Mouse (Mus musculus) MEL (cell line): ENCODE results near the gene Chka. TPM values are rescaled to one million over a fixed set of nuclear protein-coding genes. Genes with fewer than 3 reads are reported as not detected.

Experiments
- DNase-seq: peaks from one replicate; pipeline ENCODE4 v3.0.0; 2011; ENCODE audit warnings: low read depth, low spot score
- H3K27ac ChIP-seq: 2 replicates; pipeline ENCODE4 v1.5.1; 2012; ENCODE audit warnings: low read depth, mild to moderate bottlenecking, control low read depth, low read length, moderate library complexity; ENCODE audit not compliant: control insufficient read depth
- H3K27me3 ChIP-seq, 2 experiments: fragments of 150-350 bp in 1 of 2; sonication (generic) in 1 of 2; 2 replicates each; pipeline ENCODE4 v1.6.1; 2012; ENCODE audit warnings: low read length in 2 of 2, mild to moderate bottlenecking in 2 of 2, improper control_type of control experiment in 1 of 2, moderate library complexity in 1 of 2; ENCODE audit not compliant: insufficient read depth in 2 of 2, control insufficient read depth in 1 of 2
- H3K36me3 ChIP-seq, 2 experiments: 2 replicates each; pipeline ENCODE4 v1.6.1; 2012 to 2014; ENCODE audit warnings: low read length in 2 of 2, improper control_type of control experiment in 1 of 2, inconsistent platforms in 1 of 2, mild to moderate bottlenecking in 1 of 2; ENCODE audit not compliant: insufficient read depth in 2 of 2, control insufficient read depth in 1 of 2
- H3K4me1 ChIP-seq, 2 experiments: fragments of 150-350 bp in 1 of 2; sonication (generic) in 1 of 2; 2 replicates each; pipeline ENCODE4 v1.6.1; 2012; ENCODE audit warnings: low read length in 2 of 2, improper control_type of control experiment in 1 of 2, mild to moderate bottlenecking in 1 of 2; ENCODE audit not compliant: insufficient read depth in 2 of 2, control insufficient read depth in 1 of 2
- H3K4me3 ChIP-seq, 2 experiments: fragments of 150-350 bp in 1 of 2; sonication (generic) in 1 of 2; 2 replicates each; pipeline ENCODE4 v1.5.1; 2012; ENCODE audit warnings: low read depth in 2 of 2, low read length in 2 of 2, mild to moderate bottlenecking in 2 of 2, moderate library complexity in 2 of 2, control low read depth in 1 of 2, improper control_type of control experiment in 1 of 2; ENCODE audit not compliant: control insufficient read depth in 1 of 2, insufficient read depth in 1 of 2
- H3K79me2 ChIP-seq: 2 replicates; pipeline ENCODE4 v1.6.1; 2012; ENCODE audit warnings: mild to moderate bottlenecking, low read length, moderate library complexity; ENCODE audit not compliant: control insufficient read depth, poor library complexity, insufficient read depth
- H3K9ac ChIP-seq: 2 replicates; pipeline ENCODE4 v1.6.1; 2012; ENCODE audit warnings: low read depth, mild to moderate bottlenecking, control low read depth, low read length, moderate library complexity; ENCODE audit not compliant: control insufficient read depth, poor library complexity, severe bottlenecking
- H3K9me3 ChIP-seq: fragments of 150-350 bp; sonication (generic); replicated peaks from 2 replicates; pipeline ENCODE4 v1.6.1; 2012; ENCODE audit warnings: mild to moderate bottlenecking, low read length, improper control_type of control experiment, moderate library complexity; ENCODE audit not compliant: insufficient read depth
- BHLHE40 ChIP-seq: IDR thresholded peaks from 2 replicates; pipeline ENCODE4 v1.6.1; 2012; ENCODE audit warnings: low read depth, mild to moderate bottlenecking, inconsistent platforms, low read length, improper control_type of control experiment, borderline replicate concordance
- E2F4 ChIP-seq: IDR thresholded peaks from 2 replicates; pipeline ENCODE4 v1.6.1; 2011; ENCODE audit warnings: low read depth, low read length, improper control_type of control experiment, borderline replicate concordance
- ELF1 ChIP-seq: IDR thresholded peaks from 2 replicates; pipeline ENCODE4 v1.6.1; 2014; ENCODE audit warnings: low read depth, mild to moderate bottlenecking, inconsistent platforms, low read length, improper control_type of control experiment, moderate library complexity
- ETS1 ChIP-seq: IDR thresholded peaks from 2 replicates; pipeline ENCODE4 v1.6.1; 2012; ENCODE audit warnings: low read depth, mild to moderate bottlenecking, inconsistent platforms, low read length, improper control_type of control experiment, moderate library complexity
- KAT2A ChIP-seq: conservative IDR thresholded peaks from 2 replicates; pipeline ENCODE4 v1.6.1; 2012; ENCODE audit warnings: low read depth, low read length, improper control_type of control experiment, inconsistent platforms
- MAZ ChIP-seq: IDR thresholded peaks from 2 replicates; pipeline ENCODE4 v1.6.1; 2012; ENCODE audit warnings: low read depth, mild to moderate bottlenecking, inconsistent platforms, low read length, improper control_type of control experiment
- MXI1 ChIP-seq: IDR thresholded peaks from 2 replicates; pipeline ENCODE4 v1.6.1; 2011; ENCODE audit warnings: mild to moderate bottlenecking, low read depth, low read length, improper control_type of control experiment
- MYB ChIP-seq: IDR thresholded peaks from 2 replicates; pipeline ENCODE4 v1.6.1; 2011; ENCODE audit warnings: mild to moderate bottlenecking, low read depth, low read length, improper control_type of control experiment
- MYC ChIP-seq: IDR thresholded peaks from 2 replicates; pipeline ENCODE4 v1.6.1; 2011; ENCODE audit warnings: low read depth, mild to moderate bottlenecking, low read length, improper control_type of control experiment, moderate library complexity
- NELFE ChIP-seq: IDR thresholded peaks from 2 replicates; pipeline ENCODE4 v1.6.1; 2011; ENCODE audit warnings: low read depth, low read length, improper control_type of control experiment
- POLR2AphosphoS2 ChIP-seq: IDR thresholded peaks from 2 replicates; pipeline ENCODE4 v1.6.1; 2011; ENCODE audit warnings: low read length, improper control_type of control experiment
- RAD21 ChIP-seq: IDR thresholded peaks from 2 replicates; pipeline ENCODE4 v1.6.1; 2011; ENCODE audit warnings: mild to moderate bottlenecking, low read depth, low read length, improper control_type of control experiment
- RCOR1 ChIP-seq: IDR thresholded peaks from 2 replicates; pipeline ENCODE4 v1.6.1; 2012; ENCODE audit warnings: low read depth, mild to moderate bottlenecking, inconsistent platforms, low read length, improper control_type of control experiment
- SIN3A ChIP-seq: IDR thresholded peaks from 2 replicates; pipeline ENCODE4 v1.6.1; 2012; ENCODE audit warnings: low read length, improper control_type of control experiment, inconsistent platforms
- SMC3 ChIP-seq: IDR thresholded peaks from 2 replicates; pipeline ENCODE4 v1.6.1; 2011; ENCODE audit warnings: low read depth, low read length, improper control_type of control experiment
- USF1 ChIP-seq: IDR thresholded peaks from 2 replicates; pipeline ENCODE4 v1.6.1; 2014; ENCODE audit warnings: low read depth, mild to moderate bottlenecking, inconsistent platforms, low read length, improper control_type of control experiment, moderate library complexity
- USF2 ChIP-seq, 2 experiments: IDR thresholded peaks; 2 replicates each; pipeline ENCODE4 v1.6.1; 2011 to 2012; ENCODE audit warnings: improper control_type of control experiment in 2 of 2, low read length in 2 of 2, borderline replicate concordance in 1 of 2, inconsistent platforms in 1 of 2, low read depth in 1 of 2, mild to moderate bottlenecking in 1 of 2; ENCODE audit not compliant: insufficient read depth in 1 of 2
- ZC3H11A ChIP-seq: IDR thresholded peaks from 2 replicates; pipeline ENCODE4 v1.6.1; 2012; ENCODE audit warnings: low read depth, mild to moderate bottlenecking, inconsistent platforms, low read length, improper control_type of control experiment
- ZKSCAN1 ChIP-seq: IDR thresholded peaks from 2 replicates; pipeline ENCODE4 v1.6.1; 2012; ENCODE audit warnings: low read depth, mild to moderate bottlenecking, inconsistent platforms, low read length, improper control_type of control experiment, moderate library complexity
- polyA plus RNA-seq, 2 experiments: library from polyadenylated mRNA; stranded (reverse) in 1 of 2; unstranded in 1 of 2; fragments of >175 nt in 1 of 2; fragments of >200 nt in 1 of 2; gene quantifications; 2 replicates each; pipeline versions ENCODE4 v1.2.1 to v1.2.4; 2012; ENCODE audit warnings: low replicate concordance in 2 of 2, low read depth in 1 of 2; ENCODE audit not compliant: insufficient read length in 2 of 2, insufficient read depth in 1 of 2, missing spikeins in 1 of 2
- total RNA-seq: library from RNA; depleted of rRNA; stranded (reverse); fragments of 300-350 nt; gene quantifications from 2 replicates; pipeline ENCODE4 v1.2.3, GENCODE M21; 2012

Chka gene
- total and polyA plus RNA-seq, 3 experiments, result 12.5 to 21.0 TPM; not detected in 1

- no peak for TF ChIP-seq RCOR1
- no peak for TF ChIP-seq E2F4
- TF ChIP-seq SIN3A, result no peak
Measured at GRCm38 (mm10) chr19:3853121-3853520, 1.5 kb downstream of the Chka start (continued).

DNA sequence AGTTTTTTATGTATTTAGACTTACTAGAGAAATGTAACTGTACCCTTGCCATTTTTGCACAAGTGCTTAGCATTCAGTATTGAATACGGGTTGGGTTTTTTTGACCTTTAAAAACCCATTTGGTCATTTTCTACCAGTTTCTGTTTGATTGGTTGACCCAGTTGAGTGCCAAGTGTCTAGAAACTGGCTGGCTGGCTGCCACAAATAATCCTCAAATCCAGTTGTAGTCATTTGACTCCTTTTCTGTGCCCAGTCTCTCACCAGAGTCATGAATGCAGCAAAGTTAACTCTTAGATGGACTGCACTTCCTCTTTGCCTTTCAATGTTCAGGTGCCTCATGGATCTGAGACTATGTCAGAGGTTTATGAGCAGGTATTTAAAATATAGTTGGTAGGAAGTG, 2.3 kb downstream of the Chka start:
- Histone ChIP-seq H3K27ac (no peak overlapping the region), H3K4me1 (peaks cover 0 to 4% of the 10 kb centered on the region in 2 experiments; a peak in 1 of 4 replicates), H3K9me3 (no peaks in the 10 kb centered on the region), H3K4me3 (no peak overlapping the region), H3K36me3 (peaks cover 0 to 11% of the 10 kb centered on the region in 2 experiments; a peak in 2 of 4 replicates)
- TF ChIP-seq BHLHE40 (no peak), KAT2A (no peak), SIN3A (no peak), MYB (no peak), NELFE (no peak), SMC3 (no peak), ETS1 (no peak)
- TF ChIP-seq, all 39 proteins: peak for 0
- H3K9ac ChIP-seq, result no peak overlapping the region
- DNase-seq, result peak; percentile 27
- no peaks in the 10 kb centered on the region for H3K27me3 ChIP-seq
- H3K79me2 ChIP-seq, result peaks cover 25% of the 10 kb centered on the region

GRCm38 (mm10) chr19:3855091-3855490, 3.5 kb downstream of the Chka start:
- Histone ChIP-seq H3K36me3 (peaks cover 0 to 11% of the 10 kb centered on the region in 2 experiments; a peak in 2 of 4 replicates), H3K9ac (no peak overlapping the region), H3K4me1 (peaks cover 0 to 4% of the 10 kb centered on the region in 2 experiments; a peak in 1 of 4 replicates), H3K79me2 (peaks cover 27% of the 10 kb centered on the region), H3K9me3 (no peaks in the 10 kb centered on the region), H3K4me3 (no peak overlapping the region), H3K27ac (no peak overlapping the region), H3K27me3 (no peaks in the 10 kb centered on the region)
- DNase-seq, result no peak
- TF ChIP-seq USF1 (no peak), ZKSCAN1 (no peak), USF2 (IDR thresholded peaks at IDR 0.05; ENCODE audit: borderline replicate concordance in 1 of 2, insufficient read depth in 1 of 2, low read depth in 1 of 2, low read length in 2 of 2) (no peak), RAD21 (no peak), SMC3 (no peak), MXI1 (no peak), MYC (no peak), ETS1 (no peak), MAZ (no peak), ZC3H11A (no peak), ELF1 (no peak), POLR2AphosphoS2 (no peak)
